Mouse (Mus musculus): Measurements from ENCODE around the gene Rsph1. TPM values are rescaled to one million over a fixed set of nuclear protein-coding genes. Genes with fewer than 3 reads are reported as not detected.

The Rsph1 gene
- total and polyA plus RNA-seq, 2 experiments from 2014 or later = 0.27 to 1.6 TPM

DNA sequence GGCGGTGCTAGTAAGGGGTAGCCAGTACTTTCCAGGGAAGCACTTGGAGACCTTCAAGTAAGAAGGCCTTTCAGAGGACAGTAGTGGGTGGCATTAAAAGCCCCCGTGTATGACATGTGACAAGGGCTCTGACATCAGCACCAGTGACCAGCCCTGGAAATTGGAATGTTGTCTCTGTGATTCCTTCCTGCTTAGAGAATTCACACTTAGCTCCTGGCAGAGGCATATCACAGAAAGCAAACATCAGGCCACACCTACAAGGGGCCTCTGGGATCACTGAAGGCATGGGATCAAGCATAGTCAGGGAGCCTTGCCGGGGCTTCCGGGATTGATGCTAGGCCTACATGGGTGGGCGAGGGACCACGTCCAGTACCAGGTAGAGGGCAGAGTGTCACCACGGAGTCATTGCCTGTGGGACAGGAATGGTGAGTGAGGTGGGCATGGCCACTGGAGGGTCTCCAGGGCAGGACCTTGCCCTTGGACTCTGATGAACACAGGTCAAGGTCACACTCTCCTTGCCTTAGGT, 31.2 kb upstream of the Rsph1 start:
- no peak overlapping the region for H3K4me2 ChIP-seq (ENCODE audit: low read depth, low read length)
- no peaks in the 10 kb centered on the region for H3K9me3 ChIP-seq (replicated peaks; ENCODE audit: control insufficient read depth, low read length)
- peak; percentile 54 for ATAC-seq (ENCODE audit: insufficient read depth, low read depth)
- H3K9ac ChIP-seq (replicated peaks; ENCODE audit: low read depth, low read length) = no peak overlapping the region
- TF ChIP-seq CTCF (IDR thresholded peaks at IDR 0.05; ENCODE audit: low read depth) (no peak), EP300 (IDR thresholded peaks at IDR 0.05; ENCODE audit: low read depth) (no peak)
- no peaks in the 10 kb centered on the region for H3K36me3 ChIP-seq (replicated peaks; ENCODE audit: control insufficient read depth, insufficient read depth, low read length)
- no peak for DNase-seq (ENCODE audit: low spot score)
- H3K4me1 ChIP-seq (ENCODE audit: control insufficient read depth, insufficient read depth) = peaks cover 18% of the 10 kb centered on the region
- no peak overlapping the region for H3K4me3 ChIP-seq (ENCODE audit: low read depth, low read length)
- H3K27ac ChIP-seq (ENCODE audit: low read depth) = peak overlapping the region; percentile 43; the same call in 1 of the 2 replicates
- WGBS = 59% methylated on average over 7 of the region's 7 CpGs
- no peaks in the 10 kb centered on the region for H3K27me3 ChIP-seq (ENCODE audit: control insufficient read depth, insufficient read depth, low read length)

DNA sequence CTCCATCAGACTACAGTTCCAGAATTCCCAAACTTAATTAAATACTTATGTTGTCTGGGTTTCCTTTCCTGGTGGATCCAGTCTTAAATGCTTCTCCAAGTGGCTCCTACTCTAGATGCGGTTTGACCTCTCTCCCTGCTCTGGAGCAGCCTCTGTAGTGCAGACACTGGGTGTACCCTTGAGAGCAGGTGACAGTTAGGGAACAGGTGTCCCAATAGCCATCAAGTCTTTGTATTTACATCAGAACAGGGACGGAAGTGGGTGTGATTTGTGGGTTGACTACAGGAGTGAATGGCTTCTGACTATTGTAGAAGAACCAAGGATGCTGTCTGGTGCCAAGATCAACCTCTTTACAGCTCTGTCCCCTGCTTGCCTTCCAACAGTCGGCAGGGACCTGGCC, 30.6 kb upstream of the Rsph1 start:
- 63% methylated on average over 3 of the region's 3 CpGs for WGBS
- Histone ChIP-seq H3K9ac (replicated peaks; ENCODE audit: low read depth, low read length) (no peak overlapping the region), H3K27me3 (ENCODE audit: control insufficient read depth, insufficient read depth, low read length) (no peaks in the 10 kb centered on the region), H3K9me3 (replicated peaks; ENCODE audit: control insufficient read depth, low read length) (no peaks in the 10 kb centered on the region), H3K36me3 (replicated peaks; ENCODE audit: control insufficient read depth, insufficient read depth, low read length) (no peaks in the 10 kb centered on the region), H3K4me2 (ENCODE audit: low read depth, low read length) (no peak overlapping the region), H3K4me3 (ENCODE audit: low read depth, low read length) (no peak overlapping the region), H3K27ac (ENCODE audit: low read depth) (peak overlapping the region; percentile 43; the same call in 1 of the 2 replicates), H3K4me1 (ENCODE audit: control insufficient read depth, insufficient read depth) (peaks cover 18% of the 10 kb centered on the region)
- ATAC-seq (ENCODE audit: insufficient read depth, low read depth) (no peak), DNase-seq (ENCODE audit: low spot score) (no peak)
- TF ChIP-seq CTCF (IDR thresholded peaks at IDR 0.05; ENCODE audit: low read depth) (no peak), EP300 (IDR thresholded peaks at IDR 0.05; ENCODE audit: low read depth) (no peak)

DNA sequence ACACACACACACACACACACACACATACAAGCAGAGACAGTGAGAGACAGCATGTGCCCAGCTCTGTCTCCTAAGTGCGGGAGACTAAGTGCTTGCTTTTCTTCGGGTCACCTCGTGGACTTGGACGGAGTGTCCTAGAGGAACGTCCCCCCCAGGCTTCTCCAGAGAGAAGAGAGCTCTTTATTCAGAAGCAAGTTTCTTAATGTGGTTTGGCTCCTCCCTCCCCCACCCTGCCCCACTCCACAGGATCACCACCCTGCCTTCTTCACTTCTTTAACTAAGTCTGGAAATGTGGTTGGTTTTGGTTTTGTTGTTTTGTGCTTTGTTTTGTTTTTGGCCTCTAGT, 28.6 kb upstream of the Rsph1 start:
- Histone ChIP-seq H3K27ac (ENCODE audit: low read depth) (no peak overlapping the region), H3K4me2 (ENCODE audit: low read depth, low read length) (no peak overlapping the region), H3K36me3 (replicated peaks; ENCODE audit: control insufficient read depth, insufficient read depth, low read length) (no peaks in the 10 kb centered on the region), H3K27me3 (ENCODE audit: control insufficient read depth, insufficient read depth, low read length) (no peaks in the 10 kb centered on the region), H3K4me3 (ENCODE audit: low read depth, low read length) (no peak overlapping the region), H3K9me3 (replicated peaks; ENCODE audit: control insufficient read depth, low read length) (no peaks in the 10 kb centered on the region), H3K4me1 (ENCODE audit: control insufficient read depth, insufficient read depth) (peaks cover 18% of the 10 kb centered on the region), H3K9ac (replicated peaks; ENCODE audit: low read depth, low read length) (no peak overlapping the region)
- WGBS = 40% methylated on average over 5 of the region's 5 CpGs
- no peak for ATAC-seq (ENCODE audit: insufficient read depth, low read depth)
- TF ChIP-seq EP300 (IDR thresholded peaks at IDR 0.05; ENCODE audit: low read depth) = no peak
- TF ChIP-seq CTCF (IDR thresholded peaks at IDR 0.05; ENCODE audit: low read depth) = no peak
- no peak for DNase-seq (ENCODE audit: low spot score)

DNA sequence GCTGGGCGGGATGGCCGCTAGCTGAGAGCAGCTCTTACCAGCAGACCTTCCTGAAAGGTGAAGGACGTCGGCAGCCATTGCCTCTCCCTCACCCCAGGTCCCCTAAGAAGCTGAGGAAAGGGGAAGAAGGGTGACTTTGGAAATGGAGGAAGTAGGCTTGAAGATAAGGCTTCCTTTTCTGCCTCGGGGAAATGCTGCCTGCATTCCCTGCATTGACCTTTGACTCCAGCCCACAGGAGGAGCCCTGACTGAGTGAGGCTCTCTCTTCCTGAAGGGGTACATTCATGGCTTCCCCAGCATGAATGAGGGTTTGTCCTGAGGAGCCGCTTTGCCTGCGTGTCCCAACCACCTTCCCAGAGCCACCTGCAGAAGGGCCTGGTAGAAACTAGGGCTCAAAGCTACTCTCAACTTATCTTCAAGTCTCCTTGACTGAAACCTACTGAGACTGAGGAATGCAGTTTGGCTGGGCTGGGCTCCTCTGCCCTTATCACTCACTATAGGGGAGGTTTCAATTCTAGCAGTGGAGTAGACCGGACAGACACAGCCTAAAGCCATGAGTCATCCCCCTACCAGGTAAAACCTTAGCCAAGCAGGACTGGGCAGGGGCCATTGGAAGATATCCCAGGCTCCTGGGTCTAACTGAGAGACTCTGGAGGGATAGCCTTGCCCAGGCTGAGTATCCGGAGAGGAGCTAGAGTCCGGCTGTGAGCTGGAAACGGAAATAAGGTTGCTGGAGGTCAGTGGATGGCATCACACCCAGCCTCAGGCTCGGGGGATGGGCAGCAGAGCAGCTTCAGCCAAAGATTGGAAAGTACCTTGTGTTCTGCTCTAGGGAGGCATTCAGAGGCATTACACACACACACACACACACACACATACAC, 28.0 kb upstream of the Rsph1 start:
- TF ChIP-seq CTCF (IDR thresholded peaks at IDR 0.05; ENCODE audit: low read depth) (no peak), EP300 (IDR thresholded peaks at IDR 0.05; ENCODE audit: low read depth) (no peak)
- H3K4me1 ChIP-seq (ENCODE audit: control insufficient read depth, insufficient read depth) = peaks cover 18% of the 10 kb centered on the region
- H3K27ac ChIP-seq (ENCODE audit: low read depth) = peak overlapping the region; percentile 17; the same call in 1 of the 2 replicates
- DNase-seq (ENCODE audit: low spot score) = no peak
- no peak overlapping the region for H3K4me2 ChIP-seq (ENCODE audit: low read depth, low read length)
- peak; percentile 67 for ATAC-seq (ENCODE audit: insufficient read depth, low read depth)
- no peaks in the 10 kb centered on the region for H3K9me3 ChIP-seq (replicated peaks; ENCODE audit: control insufficient read depth, low read length)
- no peaks in the 10 kb centered on the region for H3K36me3 ChIP-seq (replicated peaks; ENCODE audit: control insufficient read depth, insufficient read depth, low read length)
- no peak overlapping the region for H3K4me3 ChIP-seq (ENCODE audit: low read depth, low read length)
- no peaks in the 10 kb centered on the region for H3K27me3 ChIP-seq (ENCODE audit: control insufficient read depth, insufficient read depth, low read length)
- no peak overlapping the region for H3K9ac ChIP-seq (replicated peaks; ENCODE audit: low read depth, low read length)
- WGBS = 38% methylated on average over 12 of the region's 12 CpGs

DNA sequence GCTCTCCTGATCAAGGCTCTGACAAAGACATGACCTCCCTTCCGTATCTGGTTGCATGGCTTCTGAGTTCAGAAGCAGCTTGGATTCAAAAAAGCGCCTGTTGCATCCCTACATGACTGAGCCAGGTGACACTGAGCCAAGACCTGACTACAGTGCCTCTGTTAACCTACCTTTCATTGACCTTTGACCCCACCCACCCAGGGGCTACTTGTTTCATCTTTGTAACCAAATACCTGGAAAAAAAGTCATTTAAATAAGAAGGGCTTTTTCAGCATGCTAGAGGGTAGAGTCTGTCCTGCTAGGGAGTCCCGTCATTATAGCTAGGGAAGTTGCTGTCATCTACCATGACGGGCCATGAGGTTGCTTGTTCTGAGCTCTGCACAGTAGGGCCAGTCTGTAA, 26.2 kb upstream of the Rsph1 start:
- 89% methylated on average over 4 of the region's 4 CpGs for WGBS
- Histone ChIP-seq H3K4me3 (ENCODE audit: low read depth, low read length) (no peak overlapping the region), H3K4me2 (ENCODE audit: low read depth, low read length) (no peak overlapping the region), H3K4me1 (ENCODE audit: control insufficient read depth, insufficient read depth) (peaks cover 25% of the 10 kb centered on the region), H3K27me3 (ENCODE audit: control insufficient read depth, insufficient read depth, low read length) (no peaks in the 10 kb centered on the region), H3K36me3 (replicated peaks; ENCODE audit: control insufficient read depth, insufficient read depth, low read length) (no peaks in the 10 kb centered on the region), H3K9me3 (replicated peaks; ENCODE audit: control insufficient read depth, low read length) (no peaks in the 10 kb centered on the region), H3K9ac (replicated peaks; ENCODE audit: low read depth, low read length) (no peak overlapping the region), H3K27ac (ENCODE audit: low read depth) (no peak overlapping the region)
- TF ChIP-seq EP300 (IDR thresholded peaks at IDR 0.05; ENCODE audit: low read depth) = no peak
- TF ChIP-seq CTCF (IDR thresholded peaks at IDR 0.05; ENCODE audit: low read depth) = no peak
- DNase-seq (ENCODE audit: low spot score) = no peak
- ATAC-seq (ENCODE audit: insufficient read depth, low read depth) = no peak
